Mouse (Mus musculus) hindbrain, embryonic 15.5 days (tissue): ENCODE measurements around the gene Agmat. TPM values are rescaled to one million over a fixed set of nuclear protein-coding genes. Genes with fewer than 3 reads are reported as not detected.
A peak's percentile ranks its signal among the peaks of the same experiment; 100 is the strongest.
"Not testable (repeated sequence)": the region's sequence is repeated elsewhere in the genome, so short reads cannot be mapped to it uniquely, and the experiment has no call there.

Experiments
- ATAC-seq: fragments of 200-750 bp; cut with Nextera tagmentation; 2 replicates; pipeline ENCODE4 v1.8.0; 2017; ENCODE audit warnings: low read depth, moderate number of reproducible peaks, moderate TSS enrichment; ENCODE audit not compliant: low FRiP score
- H3K27ac ChIP-seq: fragments of 300-500 bp; sonication (generic); replicated peaks from 2 replicates; pipeline ENCODE4 v1.5.1; 2015; ENCODE audit warnings: mild to moderate bottlenecking, inconsistent platforms
- H3K27me3 ChIP-seq: fragments of 300-500 bp; sonication (generic); 2 replicates; pipeline ENCODE4 v1.6.1; 2015; ENCODE audit warnings: control low read depth, inconsistent platforms
- H3K36me3 ChIP-seq: fragments of 300-500 bp; sonication (generic); 2 replicates; pipeline ENCODE4 v1.6.1; 2015; ENCODE audit warnings: control low read depth, inconsistent platforms
- H3K4me1 ChIP-seq: fragments of 300-500 bp; sonication (generic); replicated peaks from 2 replicates; pipeline ENCODE4 v1.6.1; 2015; ENCODE audit warnings: control low read depth, inconsistent platforms
- H3K4me2 ChIP-seq: fragments of 300-500 bp; sonication (generic); 2 replicates; pipeline ENCODE4 v1.6.1; 2015; ENCODE audit warnings: moderate library complexity, mild to moderate bottlenecking, inconsistent platforms
- H3K4me3 ChIP-seq: fragments of 300-500 bp; sonication (generic); 2 replicates; pipeline ENCODE4 v1.5.1; 2015; ENCODE audit warnings: mild to moderate bottlenecking, inconsistent platforms
- H3K9ac ChIP-seq: fragments of 300-500 bp; sonication (generic); 2 replicates; pipeline ENCODE4 v1.6.1; 2015; ENCODE audit warnings: inconsistent platforms
- H3K9me3 ChIP-seq: fragments of 300-500 bp; sonication (generic); 2 replicates; pipeline ENCODE4 v1.6.1; 2016; ENCODE audit warnings: control low read depth, inconsistent platforms
- WGBS: fragments of 180-500 bp; shearing (Covaris S2); methylation state at CpG from one replicate; pipeline ENCODE4 v1.1.7; 2015; 5-methylcytosine and 5-hydroxymethylcytosine counted together
- polyA plus RNA-seq: library from polyadenylated mRNA; unstranded; fragments of >200 nt; fragmentation: Nextera tagmentation; extraction: Ambion mirVana; gene quantifications from 2 replicates; pipeline ENCODE4 v1.2.1, GENCODE M21; 2015

Agmat gene
- polyA plus RNA-seq, 1 experiment from 2014 or later: 0.21 TPM

DNA sequence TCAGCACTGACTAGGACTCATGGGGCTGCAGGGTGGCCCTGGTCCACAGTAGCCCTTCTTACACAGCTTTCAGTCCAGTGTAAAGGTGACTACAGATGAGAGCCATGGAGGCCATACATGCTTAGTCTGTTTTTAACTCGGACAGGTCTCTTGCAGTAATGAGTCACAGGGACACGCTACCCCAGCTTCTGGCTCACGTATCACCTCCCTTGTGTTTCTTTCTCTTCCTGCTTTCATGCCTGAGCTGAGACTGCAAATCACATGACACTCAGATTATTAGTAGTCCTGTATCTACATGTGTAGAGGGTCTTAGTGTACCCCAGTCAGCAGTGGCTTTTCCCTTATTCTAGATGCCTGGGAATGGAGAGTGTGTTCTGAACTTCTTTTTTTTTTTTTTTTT lies 18.5 kb downstream of the Agmat start:
- Histone ChIP-seq H3K9me3 (no peaks in the 10 kb centered on the region), H3K4me2 (no peak overlapping the region), H3K27ac (no peak overlapping the region), H3K9ac (no peak overlapping the region), H3K4me1 (peaks cover 19% of the 10 kb centered on the region), H3K4me3 (no peak overlapping the region), H3K36me3 (peaks cover 57% of the 10 kb centered on the region), H3K27me3 (no peaks in the 10 kb centered on the region)
- WGBS: 97% methylated on average over 3 of the region's 3 CpGs
- ATAC-seq: no peak

DNA sequence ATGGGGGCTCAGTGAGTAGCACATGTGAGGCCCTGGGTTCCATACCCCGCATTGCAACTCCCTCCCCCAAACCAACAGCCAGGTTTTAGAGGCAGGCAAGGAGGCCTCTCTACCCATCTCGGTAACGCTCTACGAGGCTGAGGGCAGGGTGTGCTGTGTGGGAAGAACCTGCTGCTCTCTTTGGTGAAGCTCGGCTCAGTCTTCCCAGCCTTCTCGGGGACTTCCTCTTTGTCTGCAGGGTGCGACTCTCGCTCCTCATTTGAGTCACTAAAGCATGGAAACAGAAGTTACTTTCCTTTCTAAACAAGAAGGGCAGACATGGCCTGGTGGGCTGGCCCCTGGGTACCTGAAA lies 19.8 kb downstream of the Agmat start:
- Histone ChIP-seq H3K9ac (no peak overlapping the region), H3K4me3 (no peak overlapping the region), H3K27me3 (no peaks in the 10 kb centered on the region), H3K27ac (peak overlapping the region; percentile 76), H3K4me1 (peaks cover 19% of the 10 kb centered on the region), H3K9me3 (no peaks in the 10 kb centered on the region), H3K36me3 (peaks cover 69% of the 10 kb centered on the region), H3K4me2 (peak overlapping the region; percentile 8)
- ATAC-seq: peak; percentile 41; the same call in 1 of the 2 replicates
- 51% methylated on average over 8 of the region's 8 CpGs for WGBS

DNA sequence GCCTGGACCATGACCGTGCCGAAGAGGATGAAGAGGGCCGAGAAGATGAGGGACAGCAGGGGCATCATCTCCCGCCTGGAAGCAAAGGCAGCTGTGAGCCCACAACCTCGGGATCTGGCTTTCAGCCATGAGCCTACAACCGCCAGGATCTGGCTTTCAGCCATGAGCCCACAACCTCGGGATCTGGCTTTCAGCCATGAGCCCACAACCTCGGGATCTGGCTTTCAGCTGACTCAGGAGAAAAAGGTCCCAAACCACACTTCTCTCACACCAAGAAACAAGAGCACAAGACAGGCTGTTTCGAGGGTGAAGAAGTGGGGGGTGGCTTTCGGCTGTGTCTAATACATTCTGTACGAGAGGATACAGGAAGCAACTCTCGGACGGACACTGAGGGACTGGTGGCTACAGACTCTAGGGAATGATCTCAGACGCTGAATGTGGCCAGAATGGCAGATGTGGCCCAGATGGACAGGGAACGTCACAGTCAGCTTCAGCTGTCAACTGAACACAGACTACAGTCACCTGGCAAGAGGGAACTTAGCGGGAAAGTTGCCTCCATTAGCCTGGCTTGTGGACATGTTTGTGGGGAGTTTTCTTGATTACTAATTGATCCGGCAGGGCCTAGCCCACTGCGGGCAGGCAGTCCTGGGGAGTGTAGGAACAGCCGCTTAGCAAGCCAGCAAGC lies 20.3 kb downstream of the Agmat start:
- Histone ChIP-seq H3K9me3 (no peaks in the 10 kb centered on the region), H3K4me2 (peak overlapping the region; percentile 8), H3K4me3 (no peak overlapping the region), H3K36me3 (peaks cover 71% of the 10 kb centered on the region), H3K4me1 (peaks cover 19% of the 10 kb centered on the region), H3K27me3 (no peaks in the 10 kb centered on the region), H3K27ac (peak overlapping the region; percentile 76), H3K9ac (no peak overlapping the region)
- peak; percentile 70 for ATAC-seq
- 45% methylated on average over 19 of the region's 19 CpGs for WGBS

DNA sequence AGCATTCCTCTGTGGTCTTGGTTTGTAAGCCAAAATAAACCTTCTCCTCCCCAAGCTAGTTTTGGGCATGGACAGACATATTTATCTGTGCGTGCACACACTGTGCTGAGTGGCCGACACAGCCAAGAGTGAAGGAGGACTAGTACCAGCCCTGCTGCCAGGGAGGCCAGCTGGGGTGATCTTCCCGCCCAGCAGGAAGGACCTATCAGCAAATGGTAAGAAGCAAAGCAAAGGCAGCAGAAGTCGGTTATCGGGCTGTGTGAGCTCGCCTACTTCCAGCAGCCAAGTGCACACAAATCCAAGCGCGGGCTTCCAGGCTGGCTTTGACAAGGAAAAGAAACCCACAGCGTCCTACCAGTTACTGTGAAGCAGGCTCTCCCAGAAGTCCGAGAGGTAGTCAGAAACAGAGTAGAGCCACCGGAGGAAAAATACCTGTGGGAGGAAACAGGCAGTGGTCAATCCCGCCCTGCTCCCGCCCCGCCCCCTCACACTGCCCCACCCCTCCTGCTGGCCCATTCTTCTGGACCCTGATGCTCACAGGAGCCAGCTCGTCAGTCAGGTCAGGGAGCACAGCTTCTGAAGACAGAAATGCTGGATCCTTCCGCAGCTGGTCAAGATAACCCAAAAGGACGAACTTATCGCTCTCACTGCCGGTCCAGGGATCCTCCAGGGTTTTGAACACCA lies 21.0 kb downstream of the Agmat start:
- 65% methylated on average over 19 of the region's 19 CpGs for WGBS
- H3K4me3 ChIP-seq: no peak overlapping the region
- peak; percentile 33; the same call in 1 of the 2 replicates for ATAC-seq
- no peaks in the 10 kb centered on the region for H3K27me3 ChIP-seq
- peaks cover 19% of the 10 kb centered on the region for H3K4me1 ChIP-seq
- H3K4me2 ChIP-seq: 0 out of 2 replicates have a peak overlapping the region, but pooled peaks have one; percentile 6
- H3K9ac ChIP-seq: no peak overlapping the region
- H3K36me3 ChIP-seq: peaks cover 71% of the 10 kb centered on the region
- H3K9me3 ChIP-seq: no peaks in the 10 kb centered on the region
- H3K27ac ChIP-seq: peak overlapping the region; percentile 76

DNA sequence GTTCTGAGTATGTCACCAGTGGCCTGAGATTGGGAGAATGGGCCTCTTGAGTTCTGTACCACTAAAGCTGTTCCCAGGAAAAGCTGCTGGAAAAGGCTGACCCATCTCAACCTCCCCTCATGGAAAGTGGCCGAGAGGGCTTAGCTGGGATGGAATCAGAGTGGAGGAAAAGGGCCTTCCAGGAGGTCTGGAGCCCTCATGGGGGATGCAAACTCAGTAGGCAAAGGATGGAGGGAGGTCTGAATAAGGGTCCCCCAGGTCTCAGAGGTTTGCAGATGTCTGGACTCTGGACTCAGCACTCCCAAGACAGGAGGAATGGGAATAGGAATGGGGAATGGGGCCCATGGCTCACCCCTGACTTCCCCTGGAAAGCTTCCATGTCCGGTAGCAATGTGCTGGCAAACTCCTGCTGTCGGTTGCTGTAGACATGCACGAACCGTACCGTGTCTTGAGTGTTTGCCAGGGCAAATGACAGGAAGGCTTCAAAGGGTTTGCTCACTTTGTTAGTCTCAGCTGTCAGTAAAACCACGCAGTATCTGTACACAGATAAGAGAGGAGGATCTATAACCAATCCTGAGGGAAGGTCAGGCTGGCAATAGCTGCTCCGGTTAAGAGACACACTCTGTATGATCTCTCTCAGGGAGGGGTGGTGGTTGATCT lies 23.2 kb downstream of the Agmat start:
- H3K4me2 ChIP-seq: no peak overlapping the region
- 79% methylated on average over 8 of the region's 8 CpGs for WGBS
- no peak overlapping the region for H3K4me3 ChIP-seq
- H3K9ac ChIP-seq: no peak overlapping the region
- peaks cover 19% of the 10 kb centered on the region for H3K4me1 ChIP-seq
- H3K27me3 ChIP-seq: no peaks in the 10 kb centered on the region
- peaks cover 76% of the 10 kb centered on the region for H3K36me3 ChIP-seq
- H3K27ac ChIP-seq: no peak overlapping the region
- H3K9me3 ChIP-seq: no peaks in the 10 kb centered on the region
- no peak for ATAC-seq

DNA sequence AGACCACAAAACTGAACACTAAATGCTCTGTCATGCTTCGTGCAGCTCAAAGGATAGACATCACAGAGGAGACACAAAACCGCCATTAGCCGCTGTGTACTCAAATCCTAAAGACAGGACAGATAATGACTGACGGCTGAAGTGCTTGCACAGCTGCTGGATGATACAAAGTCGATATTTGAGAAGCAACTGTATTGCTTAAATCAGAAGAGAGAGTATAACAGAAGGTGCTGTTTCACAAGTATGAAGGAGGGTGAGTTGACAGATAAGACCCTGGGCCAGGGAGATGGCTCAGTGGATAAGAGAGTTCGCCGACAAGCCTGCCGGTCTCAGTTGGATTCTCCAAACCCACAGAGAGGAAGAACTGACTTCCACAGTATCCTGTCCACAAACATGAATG lies 25.4 kb downstream of the Agmat start:
- no peak overlapping the region for H3K9ac ChIP-seq

DNA sequence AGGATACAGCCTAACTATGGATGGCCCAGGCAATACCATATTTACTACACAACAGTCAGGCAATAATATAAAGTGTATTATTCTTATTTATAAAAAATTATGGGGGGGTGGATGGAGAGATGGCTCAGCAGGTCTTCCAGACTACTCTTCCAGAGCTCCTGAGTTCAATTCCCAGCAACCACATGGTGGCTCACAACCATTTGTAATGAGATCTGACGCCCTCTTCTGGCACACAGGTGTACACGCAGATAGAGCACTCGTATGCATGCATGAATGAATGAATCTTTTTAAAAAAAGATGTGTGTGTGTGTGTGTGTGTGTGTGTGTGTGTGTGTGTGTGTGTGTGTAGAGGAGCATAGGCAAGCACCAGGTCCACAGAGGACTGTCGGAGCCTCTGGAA lies 26.5 kb downstream of the Agmat start:
- not testable (repeated sequence) for H3K9ac ChIP-seq, H3K27ac ChIP-seq, H3K4me1 ChIP-seq, ATAC-seq, H3K27me3 ChIP-seq, H3K4me3 ChIP-seq, H3K4me2 ChIP-seq, H3K9me3 ChIP-seq
- 89% methylated on average over 4 of the region's 4 CpGs for WGBS
- peaks cover 87% of the 10 kb centered on the region for H3K36me3 ChIP-seq

More for the DNA sequence above, 25.4 kb downstream of the Agmat start:
- no peak overlapping the region for H3K4me3 ChIP-seq
- H3K27ac ChIP-seq: no peak overlapping the region
- H3K9me3 ChIP-seq: no peaks in the 10 kb centered on the region
- peaks cover 87% of the 10 kb centered on the region for H3K36me3 ChIP-seq
- H3K4me2 ChIP-seq: no peak overlapping the region
- no peaks in the 10 kb centered on the region for H3K27me3 ChIP-seq
- ATAC-seq: no peak
- peaks cover 11% of the 10 kb centered on the region for H3K4me1 ChIP-seq
- WGBS: 95% methylated on average over 8 of the region's 8 CpGs

DNA sequence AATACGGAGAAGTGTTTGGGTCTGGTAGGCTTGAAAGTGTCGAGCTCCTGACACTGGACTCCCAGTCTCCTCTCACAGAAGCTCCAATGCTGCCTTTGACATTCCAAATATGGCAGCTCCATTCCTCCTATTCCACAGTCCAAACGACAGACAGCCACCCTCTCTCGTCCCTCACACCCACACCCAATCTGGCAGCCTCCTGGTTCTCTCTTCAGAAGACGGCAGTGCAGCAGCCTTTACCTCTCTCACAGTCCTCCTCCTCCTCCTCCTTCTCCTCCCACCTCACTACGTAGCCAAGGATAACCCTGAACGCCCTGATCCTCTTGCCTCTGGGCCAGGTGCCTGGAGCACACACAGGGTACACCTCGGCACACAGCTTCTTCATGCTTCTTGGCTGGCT lies 33.4 kb downstream of the Agmat start:
- Histone ChIP-seq H3K36me3 (peaks cover 76% of the 10 kb centered on the region), H3K4me3 (no peak overlapping the region), H3K27me3 (no peaks in the 10 kb centered on the region), H3K4me2 (no peak overlapping the region), H3K4me1 (no peaks in the 10 kb centered on the region), H3K27ac (no peak overlapping the region), H3K9ac (no peak overlapping the region), H3K9me3 (no peaks in the 10 kb centered on the region)
- no peak for ATAC-seq
- WGBS: 94% methylated on average over 8 of the region's 8 CpGs

DNA sequence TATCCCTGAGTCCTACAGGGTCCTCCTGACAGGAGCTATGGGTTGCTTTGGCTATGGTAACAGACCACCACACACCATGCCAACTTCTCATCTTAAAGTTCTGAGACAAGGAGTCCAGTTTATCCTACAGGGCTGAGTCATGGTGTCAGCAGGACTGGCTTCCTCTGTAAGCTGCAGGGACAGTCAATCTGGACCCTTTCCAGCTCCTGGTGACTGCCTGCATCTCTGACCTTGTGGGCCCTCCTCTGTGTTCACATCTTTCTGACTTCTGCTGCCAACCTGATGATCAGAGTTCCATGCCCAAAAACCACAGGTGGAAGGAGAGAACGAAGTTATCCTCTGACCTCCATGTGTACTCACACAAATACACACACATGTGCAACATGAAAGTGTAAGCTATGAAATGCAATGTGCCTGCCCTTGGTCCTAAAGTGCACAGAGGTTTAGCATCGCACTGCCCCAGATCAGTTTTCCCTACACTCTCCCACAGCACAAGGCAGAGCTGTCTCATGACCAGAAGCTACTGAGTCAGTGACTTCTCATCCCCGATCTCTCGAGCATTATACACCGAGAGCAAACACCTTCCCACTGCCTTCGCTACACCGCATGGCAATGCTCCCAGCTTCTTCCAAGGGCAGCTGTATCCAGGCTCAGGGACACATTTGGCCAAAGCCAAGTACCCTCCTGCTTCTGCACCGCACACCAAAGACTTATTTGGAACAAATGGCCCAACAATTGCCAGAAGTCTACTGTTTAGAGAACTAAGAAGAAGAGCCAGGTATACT lies 34.9 kb downstream of the Agmat start:
- no peak overlapping the region for H3K4me3 ChIP-seq
- no peaks in the 10 kb centered on the region for H3K27me3 ChIP-seq
- H3K4me1 ChIP-seq: no peaks in the 10 kb centered on the region
- H3K9ac ChIP-seq: no peak overlapping the region
- H3K9me3 ChIP-seq: no peaks in the 10 kb centered on the region
- no peak overlapping the region for H3K4me2 ChIP-seq
- ATAC-seq: no peak
- H3K27ac ChIP-seq: no peak overlapping the region
- 97% methylated on average over 8 of the region's 8 CpGs for WGBS
- peaks cover 65% of the 10 kb centered on the region for H3K36me3 ChIP-seq

DNA sequence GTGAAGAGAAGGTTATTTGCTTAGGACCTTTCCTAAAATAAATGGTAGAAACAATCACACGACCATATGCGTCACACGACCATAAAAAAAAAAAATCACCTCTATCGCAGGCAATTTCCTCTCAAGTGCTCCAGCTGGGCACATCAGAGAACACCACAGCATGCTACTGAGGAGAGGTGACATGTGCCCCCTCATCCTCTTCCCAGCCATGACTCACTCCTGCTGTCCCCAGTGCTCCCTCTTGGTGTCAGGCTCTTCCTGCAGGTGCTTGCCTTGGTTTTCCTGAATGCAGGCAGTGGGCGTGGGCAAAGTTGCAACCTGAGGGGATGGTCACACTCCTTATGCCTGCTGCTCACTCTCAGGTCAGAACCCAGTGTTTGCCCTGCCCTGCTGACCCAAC lies 38.4 kb downstream of the Agmat start:
- Histone ChIP-seq H3K9me3 (no peaks in the 10 kb centered on the region), H3K9ac (no peak overlapping the region), H3K36me3 (peaks cover 54% of the 10 kb centered on the region), H3K27ac (no peak overlapping the region), H3K27me3 (no peaks in the 10 kb centered on the region), H3K4me3 (no peak overlapping the region), H3K4me2 (no peak overlapping the region), H3K4me1 (peaks cover 5% of the 10 kb centered on the region)
- WGBS: 84% methylated on average over 5 of the region's 5 CpGs
- no peak for ATAC-seq

DNA sequence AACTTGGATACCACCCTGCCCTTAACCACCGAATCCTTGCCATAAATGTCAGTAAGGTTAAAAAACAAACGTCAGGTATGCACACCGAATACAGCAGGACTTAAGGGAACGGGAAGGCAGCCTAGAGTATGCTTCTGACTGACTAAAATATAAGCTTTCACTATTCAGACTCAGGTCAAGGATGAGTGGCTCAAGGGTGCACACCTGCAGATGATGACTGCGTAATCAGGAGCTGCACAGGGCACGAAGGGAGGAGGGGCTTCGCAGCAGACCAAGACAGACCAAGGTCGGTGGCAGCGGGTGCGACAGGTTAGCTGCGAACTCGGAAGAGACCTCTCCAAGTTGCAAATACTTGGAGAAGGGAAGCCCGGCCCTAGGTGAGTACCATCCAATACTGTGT lies 39.7 kb downstream of the Agmat start:
- Histone ChIP-seq H3K9ac (no peak overlapping the region), H3K36me3 (peaks cover 41% of the 10 kb centered on the region), H3K4me1 (peaks cover 11% of the 10 kb centered on the region), H3K9me3 (no peaks in the 10 kb centered on the region), H3K27ac (no peak overlapping the region), H3K4me3 (no peak overlapping the region), H3K27me3 (no peaks in the 10 kb centered on the region), H3K4me2 (no peak overlapping the region)
- 93% methylated on average over 13 of the region's 13 CpGs for WGBS
- no peak for ATAC-seq

DNA sequence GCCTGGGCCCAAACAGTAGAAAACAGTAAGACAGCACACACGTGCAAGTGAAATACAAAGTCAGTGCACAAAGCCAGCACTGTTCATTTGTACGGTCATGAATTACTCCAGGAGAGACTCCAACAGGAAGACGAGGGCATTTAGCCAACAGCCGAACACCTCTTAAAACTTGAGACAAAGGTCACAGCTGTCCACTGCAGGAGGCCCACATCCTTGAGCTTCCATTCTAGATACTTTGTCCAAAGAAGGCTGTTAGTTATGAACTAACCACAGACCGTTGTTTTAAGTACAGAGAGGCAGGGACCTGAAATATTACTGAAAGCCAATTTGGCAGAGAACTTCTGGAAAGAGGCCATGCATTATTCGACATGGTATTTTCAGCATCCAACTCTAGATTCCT lies 40.6 kb downstream of the Agmat start:
- Histone ChIP-seq H3K9ac (no peak overlapping the region), H3K4me1 (peaks cover 11% of the 10 kb centered on the region), H3K4me3 (no peak overlapping the region), H3K27me3 (no peaks in the 10 kb centered on the region), H3K27ac (no peak overlapping the region), H3K36me3 (peaks cover 32% of the 10 kb centered on the region), H3K9me3 (no peaks in the 10 kb centered on the region), H3K4me2 (no peak overlapping the region)
- 72% methylated on average over 6 of the region's 6 CpGs for WGBS
- no peak for ATAC-seq
